Mouse (Mus musculus): ENCODE results near the gene Bcat1.

Bcat1 gene

DNA sequence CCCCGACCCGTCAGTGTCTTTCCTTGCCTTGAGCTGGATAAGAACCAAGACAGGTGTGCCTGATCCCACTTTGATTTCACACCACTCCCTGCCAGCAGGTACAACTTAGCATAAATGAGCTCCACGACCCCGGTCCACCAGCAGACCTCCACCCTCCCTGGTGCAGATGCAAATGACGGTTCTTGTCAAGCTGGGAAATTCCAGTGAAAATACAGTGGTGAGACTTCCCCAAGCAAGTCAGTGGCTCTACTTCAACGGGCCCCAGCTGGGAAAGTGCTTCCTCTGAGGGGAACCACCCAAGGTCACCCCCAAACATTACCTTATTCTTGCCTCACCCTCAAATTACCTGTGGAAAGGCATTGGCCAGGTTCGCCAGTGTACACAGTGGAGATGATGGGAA is 16.0 kb upstream of the Bcat1 start:
- no peak for DNase-seq

DNA sequence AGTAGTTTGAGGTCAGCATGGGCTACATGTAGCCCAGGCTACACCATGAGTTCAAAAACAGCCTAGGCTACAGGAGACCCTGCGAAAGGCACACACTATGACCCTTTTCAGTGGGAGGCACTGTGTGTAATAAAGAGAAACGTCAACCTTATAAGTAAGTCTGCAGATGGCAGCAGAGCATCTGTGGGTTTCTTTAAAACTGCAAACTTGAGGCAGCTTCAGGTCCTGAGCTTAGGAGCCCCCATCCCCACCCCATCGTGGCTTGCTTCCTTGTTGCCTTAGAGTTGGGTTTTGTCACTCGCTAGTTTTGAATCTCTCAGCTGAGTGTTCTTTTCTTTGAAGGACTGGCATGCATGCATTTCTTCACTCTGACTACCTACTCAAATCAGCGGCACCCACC is 14.9 kb upstream of the Bcat1 start:
- no peak for DNase-seq

DNA sequence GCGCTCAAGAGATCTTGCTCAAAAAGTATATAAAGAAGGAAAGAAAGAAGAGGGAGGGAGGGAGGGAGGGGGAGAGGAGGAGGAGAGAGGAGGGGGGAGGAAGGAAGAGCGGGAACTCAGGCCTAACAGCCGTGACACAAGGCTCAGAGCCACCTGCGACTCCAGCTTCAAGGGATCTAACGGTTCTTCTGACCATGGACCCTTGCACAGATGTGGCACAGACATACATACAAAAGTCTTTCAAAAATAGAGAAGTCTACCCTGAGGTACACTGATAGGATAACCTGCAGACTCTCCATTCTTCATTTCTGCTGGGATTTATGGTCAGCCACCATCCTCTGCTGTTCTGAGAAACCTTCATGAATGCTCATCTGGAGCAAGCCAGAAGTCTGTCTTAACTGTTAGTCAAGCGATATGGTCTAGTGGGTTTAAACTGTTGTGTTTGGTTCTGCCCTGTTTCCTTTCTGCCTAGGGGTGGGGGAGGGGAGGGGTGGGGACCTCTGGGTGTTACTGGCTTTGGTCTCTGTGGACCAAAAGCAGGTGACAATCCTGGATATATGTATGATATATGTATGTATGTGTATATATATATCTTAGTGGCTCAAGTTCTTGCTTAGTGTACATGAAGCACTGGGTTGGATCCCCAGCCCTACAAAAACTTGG is 14.3 kb upstream of the Bcat1 start:
- no peak for DNase-seq

DNA sequence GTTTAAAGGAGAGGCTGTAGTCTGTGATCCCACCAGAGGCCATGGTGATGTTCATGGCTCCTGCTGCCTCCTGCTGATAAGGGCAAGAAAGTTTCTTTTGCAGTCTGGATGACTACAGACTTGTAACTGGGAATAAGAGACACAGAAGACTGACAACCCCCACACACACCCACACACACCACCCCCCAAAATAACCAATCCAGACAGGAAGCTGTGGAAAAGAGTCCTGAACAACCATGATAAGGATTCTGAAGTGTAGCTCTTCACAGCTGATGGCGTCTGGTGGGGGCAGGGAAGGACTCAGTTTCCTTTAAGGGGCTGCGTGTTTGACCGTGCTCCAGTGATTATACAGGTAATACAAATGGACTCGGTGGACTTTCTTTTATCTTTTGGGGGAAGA is 13.4 kb upstream of the Bcat1 start:
- no peak for DNase-seq

DNA sequence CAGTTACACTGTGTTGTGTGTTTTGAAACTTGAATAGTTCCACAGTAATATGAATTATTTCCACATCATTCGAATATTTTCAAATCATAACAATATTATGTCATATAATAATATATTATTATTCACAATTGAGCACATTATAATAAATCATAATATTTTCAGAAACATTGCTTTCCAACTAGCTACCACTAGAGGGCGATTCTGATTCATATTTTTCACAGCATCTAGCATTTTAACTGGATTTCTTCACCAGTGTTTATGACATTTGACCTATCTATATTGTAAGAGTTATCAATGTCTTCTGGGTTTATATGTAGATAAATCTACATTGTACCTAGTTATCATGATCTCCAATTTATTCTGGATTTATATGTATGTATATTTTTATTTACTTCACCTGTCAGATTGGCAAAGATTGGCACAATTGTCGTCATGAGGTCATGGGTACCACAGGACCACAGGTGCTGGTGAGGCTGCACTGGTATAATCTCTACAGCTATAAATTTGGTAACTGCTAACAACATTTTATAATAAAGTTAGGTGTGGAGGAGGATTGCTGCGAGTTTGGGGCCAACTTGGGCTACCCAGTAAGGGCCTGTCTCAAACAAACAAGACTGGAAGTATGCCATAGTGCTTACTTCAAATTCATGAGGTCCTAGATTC is 12.6 kb upstream of the Bcat1 start:
- DNase-seq, result no peak

DNA sequence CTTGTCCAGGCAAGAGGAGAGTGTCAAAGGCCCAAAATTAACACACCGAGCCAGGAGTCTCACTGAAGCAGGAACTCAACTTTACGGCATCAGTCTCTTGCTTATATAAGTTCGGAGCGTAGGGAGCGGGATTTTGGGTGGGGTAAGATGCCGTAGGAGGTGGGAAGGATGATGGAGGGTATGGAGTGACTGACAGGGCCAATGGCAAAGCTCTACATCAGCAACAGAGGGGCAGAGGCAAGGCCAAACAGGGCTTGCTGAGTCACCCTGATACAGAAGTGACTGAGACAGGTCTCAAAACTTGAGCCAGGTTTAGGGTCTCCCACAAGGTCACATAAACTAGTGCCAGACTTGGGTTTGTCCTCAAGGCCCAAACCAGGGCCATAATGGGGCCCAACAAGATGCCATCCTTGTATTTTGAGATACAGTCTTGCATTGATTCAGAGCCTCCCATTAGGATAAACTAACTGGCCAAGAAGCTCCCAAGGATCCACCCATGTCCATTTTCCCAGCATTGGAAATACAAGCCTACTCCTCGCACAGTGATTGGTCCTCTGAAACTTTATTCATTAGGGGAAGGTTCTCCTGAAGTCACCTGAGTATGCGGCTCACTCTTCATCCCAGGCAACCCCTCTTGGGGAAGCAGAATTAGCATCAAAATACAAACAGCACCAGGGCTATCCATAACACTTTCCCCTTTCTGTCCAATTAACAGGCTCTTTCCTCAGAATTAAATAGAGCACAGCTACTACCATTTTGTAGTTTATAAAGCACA is 8.5 kb upstream of the Bcat1 start:
- DNase-seq, result no peak

DNA sequence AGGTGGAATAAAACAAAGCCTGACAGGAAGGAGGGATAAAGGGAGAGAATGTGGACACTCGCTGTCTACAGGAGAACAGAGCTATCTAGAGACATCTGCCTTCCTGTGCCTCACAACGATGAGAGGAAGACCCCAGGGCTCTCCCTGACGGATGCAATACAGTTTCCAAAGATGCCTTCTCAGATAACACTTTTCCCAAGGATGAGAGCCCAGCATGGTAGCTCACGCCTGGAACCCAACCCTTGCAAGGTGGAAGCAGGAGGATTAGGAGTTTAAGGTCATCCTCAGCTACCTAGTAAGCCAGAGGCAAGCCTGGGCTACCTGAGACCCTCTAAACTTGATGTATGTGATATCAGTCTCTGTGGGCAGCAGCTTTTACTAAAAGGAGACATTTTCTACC is 5.7 kb upstream of the Bcat1 start:
- no peak for DNase-seq

DNA sequence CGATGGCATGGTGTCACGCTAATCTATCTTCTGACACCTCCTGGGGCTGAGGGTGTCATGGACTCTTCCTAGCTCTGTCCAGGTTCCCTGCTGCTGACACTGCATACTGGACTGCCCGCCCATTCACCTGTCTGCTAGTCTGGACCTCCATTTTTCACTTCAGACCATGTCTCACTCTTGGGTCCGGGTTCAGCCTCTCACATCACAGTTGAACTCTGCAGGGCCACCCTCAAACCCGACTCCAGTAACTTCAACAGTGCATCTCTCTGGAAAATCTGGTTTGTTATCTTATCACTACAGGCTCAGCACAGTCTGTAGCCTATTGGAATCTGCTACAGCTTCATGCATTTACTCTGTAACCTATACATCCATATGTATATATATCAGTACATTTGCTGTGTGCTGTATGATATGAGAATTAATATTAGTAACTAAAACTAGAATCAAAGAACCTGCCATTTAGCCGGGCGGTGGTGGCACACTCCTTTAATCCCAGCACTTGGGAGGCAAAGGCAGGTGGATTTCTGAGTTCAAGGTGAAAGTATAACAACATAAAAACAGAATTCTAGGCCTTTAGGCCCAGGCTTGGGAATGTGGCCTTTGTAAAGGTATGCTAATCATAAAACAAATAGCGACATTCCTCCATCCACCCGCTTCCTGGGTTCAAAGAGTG is 3.2 kb upstream of the Bcat1 start:
- DNase-seq, result no peak

DNA sequence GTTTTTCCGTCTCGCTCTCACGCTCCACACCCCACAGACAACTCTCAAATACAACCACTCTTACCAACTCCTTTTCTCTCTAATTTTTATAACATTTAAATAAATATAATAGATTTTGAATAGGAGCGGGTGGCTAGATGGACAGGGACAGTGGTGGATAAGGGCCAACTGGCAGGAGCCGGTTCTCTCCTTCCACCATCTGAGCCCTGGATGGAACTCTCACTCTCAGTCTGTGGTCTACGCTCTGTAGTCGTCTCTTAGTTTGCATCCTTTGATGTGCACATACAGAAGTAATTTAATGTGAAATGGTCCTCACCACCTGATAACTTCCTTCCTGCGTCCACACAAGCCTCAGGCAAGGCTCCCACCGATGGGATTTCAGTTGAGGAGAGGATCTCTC is 302 bp upstream of the Bcat1 start:
- no peak for DNase-seq

DNA sequence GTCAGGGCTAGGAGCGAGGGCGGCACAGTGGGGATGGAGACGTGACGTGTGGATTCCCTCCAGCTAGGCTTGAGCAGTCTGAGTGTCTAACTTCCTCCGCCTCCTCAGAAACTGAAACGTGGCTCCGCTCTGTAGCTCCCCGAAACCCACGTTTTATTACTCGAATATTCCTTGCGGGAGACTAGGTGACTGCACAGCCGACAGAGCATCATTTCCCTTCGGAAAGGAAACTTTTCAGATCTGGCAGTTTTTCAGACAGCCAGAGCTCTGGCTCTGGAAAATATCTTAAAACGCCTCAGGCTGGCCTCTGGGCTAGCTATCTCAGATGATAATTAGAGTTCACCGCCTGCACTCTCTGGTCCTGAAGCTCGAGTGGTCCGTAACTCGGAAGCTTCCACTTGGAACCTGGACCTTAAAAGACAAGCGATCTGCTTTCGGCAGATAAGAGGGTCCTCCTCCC is 866 bp downstream of the Bcat1 start:
- no peak for DNase-seq

DNA sequence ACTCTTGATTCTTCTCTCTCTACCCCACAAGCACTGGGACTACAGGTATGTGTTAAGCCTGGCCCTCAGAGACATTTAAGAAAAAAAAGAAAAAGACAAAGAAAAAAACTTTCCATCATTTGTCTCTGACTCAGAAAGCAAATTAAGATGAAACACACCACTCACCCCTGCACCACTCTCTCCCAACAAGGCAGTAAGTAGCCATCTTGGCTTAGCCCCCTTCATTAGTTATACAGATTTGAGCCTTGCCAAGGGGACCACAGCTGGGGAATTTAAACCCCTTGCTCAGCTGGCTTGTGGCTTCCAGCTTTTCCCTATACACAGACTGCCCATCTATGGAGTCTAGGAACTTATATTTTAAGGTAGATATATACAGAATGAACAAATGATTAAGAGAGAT is 1.5 kb downstream of the Bcat1 start:
- no peak for DNase-seq

DNA sequence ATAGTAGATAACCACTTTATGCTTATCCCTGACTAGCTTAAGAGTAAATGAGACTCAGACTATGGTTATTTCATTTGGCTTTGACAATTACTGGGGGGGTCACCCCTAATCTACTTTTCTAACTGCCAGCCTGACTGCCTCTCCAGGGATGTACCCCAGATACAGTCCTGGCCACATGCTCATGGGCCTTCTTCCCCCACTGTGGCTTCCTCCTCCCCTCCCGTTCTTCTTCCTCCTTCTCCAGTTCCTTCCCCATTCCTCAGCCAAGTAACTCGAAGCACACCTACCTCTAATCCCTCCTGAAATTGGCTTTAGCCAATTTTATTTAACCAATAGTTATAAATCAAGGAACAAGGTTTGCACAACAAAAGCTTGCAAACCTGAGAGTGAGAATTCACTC is 6.1 kb downstream of the Bcat1 start:
- DNase-seq, result no peak

DNA sequence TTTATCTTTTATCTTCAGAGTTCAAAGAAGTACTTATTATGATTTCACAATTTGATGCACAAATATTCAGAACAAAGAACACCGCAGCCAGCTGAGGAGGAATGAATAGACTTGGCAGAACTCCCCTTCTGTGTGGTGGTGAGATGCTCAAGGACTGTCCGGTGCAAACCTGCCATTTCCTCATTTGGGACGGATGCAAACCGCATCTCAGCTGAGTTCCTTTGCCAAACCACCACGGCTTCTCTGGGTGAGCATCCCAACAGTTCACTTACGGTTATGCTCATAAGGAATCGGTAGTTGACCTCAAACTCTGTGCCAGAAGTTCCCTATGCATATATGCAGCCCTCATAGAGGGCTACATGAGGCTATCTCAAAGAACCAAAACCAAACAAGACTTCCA is 6.6 kb downstream of the Bcat1 start:
- no peak for DNase-seq

DNA sequence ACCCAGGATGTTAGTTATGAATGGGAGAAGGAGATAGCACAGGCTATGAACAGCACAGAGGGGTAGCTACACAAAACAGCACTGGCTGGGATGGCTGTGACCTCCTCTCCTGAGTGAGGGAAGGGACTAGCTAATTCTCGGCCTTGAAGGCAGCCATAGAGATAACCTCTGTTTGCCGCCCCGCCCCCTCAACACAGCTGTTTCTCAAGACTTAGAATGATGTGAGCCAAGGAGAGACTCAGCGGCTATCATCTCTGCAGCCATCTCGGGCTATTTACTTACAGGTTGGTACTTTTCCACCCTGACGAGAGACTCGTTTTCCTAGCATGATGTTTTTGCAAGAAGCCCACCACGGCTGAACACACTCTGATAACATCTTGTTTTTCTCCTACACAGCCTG is 8.3 kb downstream of the Bcat1 start:
- DNase-seq, result no peak

DNA sequence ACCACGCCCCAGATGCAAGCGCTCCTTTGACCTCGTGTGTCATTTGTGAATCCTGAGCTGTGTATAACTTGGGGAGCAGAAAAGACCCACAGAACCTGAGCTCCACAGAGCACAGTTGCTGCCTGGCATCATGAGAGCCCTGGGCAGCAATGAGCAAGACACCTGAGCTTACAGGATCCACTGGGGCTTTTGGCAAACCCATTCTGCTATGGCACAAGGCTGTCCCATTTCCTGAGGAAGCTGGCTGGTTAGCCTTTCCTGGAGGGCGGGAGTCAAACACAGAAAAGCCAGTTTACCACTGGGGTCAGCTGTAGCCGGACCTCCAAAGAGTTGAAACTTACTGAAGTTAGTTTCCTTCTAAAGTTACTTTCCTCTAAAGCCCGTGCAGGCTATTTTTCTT is 9.6 kb downstream of the Bcat1 start:
- no peak for DNase-seq

DNA sequence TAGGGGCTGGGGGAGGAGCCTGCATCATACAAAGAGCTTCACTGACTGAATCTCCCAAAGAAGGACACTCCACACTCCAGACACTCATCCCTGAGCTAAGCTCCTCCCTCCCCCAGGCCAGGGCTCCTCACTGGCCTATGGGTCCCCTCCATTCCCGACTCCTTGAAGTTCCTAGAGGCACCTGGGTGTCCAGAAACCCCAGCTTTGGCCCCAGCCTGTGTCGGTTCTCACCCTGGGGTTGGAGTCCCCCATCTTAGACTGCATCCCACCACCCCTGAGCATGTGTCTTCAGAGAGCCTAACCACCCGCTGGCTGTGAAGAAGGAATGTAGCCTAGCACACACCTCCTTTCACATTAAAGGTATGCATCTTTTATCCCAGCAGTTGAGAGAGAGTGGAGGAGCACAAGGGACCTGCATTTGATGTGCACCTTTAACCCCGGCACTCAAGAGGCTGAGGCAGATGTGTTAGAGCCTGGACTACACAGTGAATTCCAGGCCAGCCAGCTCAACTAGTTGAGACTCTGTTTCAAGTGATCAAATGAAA is 10.6 kb downstream of the Bcat1 start:
- DNase-seq, result no peak

DNA sequence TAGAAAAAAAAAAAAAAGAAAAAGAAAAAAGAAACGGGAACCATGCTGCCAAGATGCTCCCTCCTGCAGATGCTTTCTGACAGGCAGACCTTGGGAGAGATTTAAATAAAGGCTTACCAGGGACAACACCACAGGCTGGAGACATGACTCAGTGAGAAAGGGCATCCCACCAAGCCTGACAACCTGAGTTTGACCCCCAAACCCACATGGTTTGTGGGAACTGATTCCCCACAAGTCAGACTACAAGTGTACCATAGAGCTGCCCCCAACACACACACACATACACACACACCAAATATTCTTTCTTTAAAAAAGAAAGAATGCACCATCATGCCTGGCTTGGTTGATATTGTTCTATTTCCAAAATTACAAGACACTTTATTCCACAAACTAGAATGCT is 11.9 kb downstream of the Bcat1 start:
- DNase-seq, result no peak

DNA sequence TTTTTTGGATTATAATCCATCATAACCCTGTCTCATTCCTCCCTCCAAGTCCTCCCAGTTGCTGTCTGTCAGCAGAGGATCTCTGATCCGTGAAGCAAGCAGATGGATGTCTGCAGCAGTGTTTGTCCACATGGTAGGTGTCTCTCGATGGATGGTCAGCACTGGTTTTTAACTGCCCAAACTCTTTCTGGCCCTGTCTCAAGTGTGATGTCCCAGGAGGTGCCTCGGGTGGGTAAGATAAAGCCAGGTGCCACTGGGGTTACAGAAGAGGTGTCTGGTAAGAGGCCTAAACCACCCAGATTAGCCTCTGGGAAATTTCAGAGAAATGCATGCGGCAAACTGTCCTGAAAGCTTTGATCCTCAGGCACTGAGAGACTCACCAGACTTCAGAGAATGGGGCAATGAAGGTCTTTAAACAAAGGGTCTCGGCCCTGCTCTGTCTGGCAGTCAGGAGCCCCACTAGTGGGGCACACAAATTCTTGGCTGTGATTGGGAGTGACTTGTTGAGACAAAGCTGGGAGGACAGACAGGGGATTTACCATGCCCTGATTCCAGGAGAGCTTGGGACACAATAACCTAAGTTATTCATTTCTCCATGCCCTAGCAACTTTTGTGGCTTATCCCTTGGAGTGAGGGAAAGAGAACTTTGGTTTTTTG is 12.6 kb downstream of the Bcat1 start:
- DNase-seq, result no peak

DNA sequence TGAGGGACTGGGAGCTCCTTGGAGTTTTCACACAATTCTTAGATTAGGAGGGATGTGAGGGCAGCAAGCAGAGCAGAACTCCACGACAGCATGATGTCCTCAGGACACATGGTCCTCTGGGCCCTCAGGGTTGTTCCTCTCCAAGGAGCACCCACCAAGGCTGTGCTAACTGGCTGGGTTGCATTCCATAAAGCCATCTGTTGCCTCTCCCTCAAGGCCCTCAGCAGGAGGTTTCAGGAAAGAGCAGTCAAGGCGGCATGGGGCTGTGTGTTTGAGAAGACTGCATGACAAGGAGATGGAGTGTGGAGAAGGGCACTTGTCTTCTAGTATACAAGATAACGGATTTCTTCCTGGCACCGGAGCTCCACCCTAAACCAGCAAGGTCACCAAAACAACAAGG is 13.2 kb downstream of the Bcat1 start:
- no peak for DNase-seq

DNA sequence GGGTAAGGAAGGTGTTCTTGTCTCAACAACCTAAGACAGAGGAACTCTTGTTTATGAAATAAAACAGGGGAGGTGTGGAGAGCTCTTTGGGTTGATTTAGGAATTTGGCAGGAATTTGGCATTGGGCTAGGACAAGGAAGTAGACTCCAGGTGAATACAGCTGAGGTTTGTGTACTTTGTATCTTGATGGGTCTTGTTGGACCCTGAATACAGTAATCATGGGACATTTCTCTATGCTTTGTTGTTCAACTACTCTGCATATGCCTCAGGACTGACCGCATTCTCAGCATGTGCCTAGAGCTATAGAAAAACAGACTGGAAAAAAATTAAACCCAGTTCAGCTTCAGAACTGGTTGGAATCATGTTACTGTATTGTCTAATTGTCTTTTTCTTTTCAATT is 14.6 kb downstream of the Bcat1 start:
- no peak for DNase-seq

DNA sequence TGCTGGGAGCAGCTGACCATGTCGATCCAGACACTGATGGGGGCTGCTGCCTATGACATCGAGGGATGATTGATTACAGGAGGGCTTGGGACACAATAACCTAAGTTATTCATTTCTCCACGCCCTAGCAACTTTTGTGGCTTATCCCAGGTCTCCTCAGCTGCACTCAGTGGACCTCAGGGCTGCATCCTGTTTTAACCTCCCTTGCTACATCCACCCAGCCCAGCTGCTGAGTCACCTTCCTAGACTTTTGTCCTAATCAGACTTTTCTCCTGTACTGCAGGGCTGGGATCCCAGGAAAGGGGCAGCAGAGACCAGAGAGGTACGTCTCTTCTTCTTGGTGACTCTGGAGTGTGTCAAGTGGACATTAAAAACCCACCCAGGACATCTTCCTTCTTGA is 19.9 kb downstream of the Bcat1 start:
- DNase-seq, result no peak

DNA sequence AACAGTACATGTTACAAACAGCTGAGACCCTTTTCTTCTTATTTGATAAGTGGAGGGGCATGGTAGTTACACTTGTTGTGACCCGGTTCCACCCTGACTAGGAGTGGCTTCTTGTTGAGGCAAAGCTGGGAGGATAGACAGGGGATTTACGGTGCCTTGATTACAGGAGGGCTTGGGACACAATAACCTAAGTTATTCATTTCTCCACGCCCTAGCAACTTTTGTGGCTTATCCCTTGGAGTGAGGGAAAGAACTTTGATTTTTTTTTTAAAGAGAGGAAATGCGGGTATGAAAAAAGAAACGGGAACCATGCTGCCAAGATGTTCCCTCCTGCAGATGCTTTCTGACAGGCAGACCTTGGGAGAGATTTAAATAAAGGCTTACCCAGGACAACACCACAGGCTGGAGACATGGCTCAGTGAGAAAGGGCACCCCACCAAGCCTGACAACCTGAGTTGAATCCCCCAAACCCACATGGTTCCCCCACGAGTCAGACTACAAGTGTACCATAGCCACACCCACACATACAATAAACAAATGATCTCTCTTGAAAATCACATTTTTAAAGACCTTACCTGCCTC is 20.6 kb downstream of the Bcat1 start:
- DNase-seq, result no peak

DNA sequence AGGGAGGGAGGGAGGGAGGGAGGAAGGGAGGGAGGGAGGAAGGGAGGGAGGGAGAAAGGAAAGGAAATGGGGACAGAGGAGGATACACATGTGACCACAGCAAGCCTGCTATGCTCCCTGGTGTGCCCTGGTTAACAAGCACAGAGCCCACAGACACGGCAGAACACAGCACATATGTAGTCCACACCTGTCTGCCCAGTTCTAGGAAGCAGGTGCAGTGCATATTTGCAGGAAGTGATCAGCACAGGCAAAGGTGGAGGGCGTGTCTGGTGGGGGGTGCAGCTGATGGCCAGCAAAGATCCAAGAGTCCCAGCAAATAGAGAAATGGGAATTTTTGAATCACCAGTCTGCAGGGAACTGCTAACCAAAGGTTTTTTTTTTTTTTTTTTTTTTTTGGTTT is 23.3 kb downstream of the Bcat1 start:
- no peak for DNase-seq
